Mouse (Mus musculus) adipocyte (in vitro differentiated cells): ENCODE results near the gene Prnp.

Source experiments
- DNase-seq: peaks from one replicate; pipeline ENCODE4 v3.0.0-alpha.2; 2016; ENCODE audit warnings: low spot score

The Prnp gene

GRCm38 (mm10) chr2:131909683-131910572 lies at the start of gene Prnp, which contains the start of gene Prn:
Gene Prnp (plus strand): TSS chr2:131909928.
Gene Prn (plus strand): TSS chr2:131909957.
- peak; percentile 98 for DNase-seq

- DNase-seq = peak; percentile 26
Observed at GRCm38 (mm10) chr2:131862617-131863275, 47.0 kb upstream of the Prnp start.

DNA sequence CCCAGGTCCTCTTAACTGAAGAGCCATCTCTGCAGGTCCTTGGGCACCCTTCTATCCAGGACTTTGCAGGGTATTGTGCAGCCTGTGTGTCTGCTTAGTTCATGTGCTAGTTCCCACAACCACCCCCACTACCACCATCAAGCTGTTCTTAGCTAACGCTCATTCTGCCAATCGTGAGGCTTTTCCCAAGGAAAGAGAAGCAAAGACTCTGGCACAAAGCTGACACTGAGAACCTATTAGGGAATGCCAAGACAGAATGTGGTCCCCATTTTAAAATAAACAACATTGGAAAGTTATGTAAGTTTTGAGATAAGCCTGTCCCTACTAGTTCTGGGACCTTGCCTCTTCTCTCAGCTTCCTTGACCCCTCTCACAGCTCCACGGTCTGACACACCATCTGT lies 46.3 kb upstream of the Prnp start:
- peak; percentile 62 for DNase-seq

DNA sequence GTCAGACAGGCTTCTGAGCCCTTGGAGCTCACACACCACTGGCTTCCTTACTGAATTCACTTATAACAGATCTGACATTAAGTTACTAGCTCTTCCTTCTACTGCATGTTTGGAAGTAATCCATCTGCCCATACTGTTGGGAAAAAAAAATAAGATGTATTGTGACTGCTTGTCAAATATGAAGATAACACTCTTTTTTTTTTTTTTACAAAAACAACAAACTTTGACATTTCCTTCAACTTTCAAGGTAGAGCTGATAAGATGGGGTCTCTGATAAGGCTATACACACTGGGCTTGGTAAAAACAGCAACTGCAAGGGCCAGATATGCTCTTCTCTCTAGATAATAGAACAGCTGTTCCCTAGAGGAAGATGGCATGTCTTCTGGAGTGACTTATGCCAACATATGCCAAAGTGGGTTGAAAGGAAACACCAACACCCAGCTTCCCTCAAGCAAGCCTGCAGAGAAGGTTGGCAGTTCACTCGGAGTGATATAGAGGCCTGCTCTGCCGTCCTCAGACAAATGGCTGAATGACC lies 45.4 kb upstream of the Prnp start:
- DNase-seq = no peak

- no peak for DNase-seq
Observed at GRCm38 (mm10) chr2:131866676-131867075, 43.1 kb upstream of the Prnp start.

- DNase-seq = no peak
Observed at GRCm38 (mm10) chr2:131868983-131869382, 40.7 kb upstream of the Prnp start.

DNA sequence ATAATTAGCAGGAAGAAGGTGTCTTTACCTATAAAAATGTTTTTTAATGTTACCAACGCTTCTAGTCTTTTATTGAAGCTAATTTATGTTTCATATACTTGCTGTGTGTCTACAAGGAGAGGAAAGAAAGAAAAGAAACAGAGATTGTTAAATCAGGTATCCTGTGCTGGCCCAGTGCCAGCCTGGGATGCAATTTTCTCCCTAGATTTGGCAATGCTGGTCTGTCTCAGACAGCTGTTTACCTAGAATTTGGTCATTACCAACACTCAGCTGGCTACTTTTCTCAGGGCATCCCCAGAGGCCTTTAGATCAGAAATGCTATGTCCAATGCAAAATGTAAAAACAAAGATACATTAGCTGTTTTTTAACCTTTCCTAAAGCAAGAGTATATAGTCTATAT lies 36.4 kb upstream of the Prnp start:
- peak; percentile 57 for DNase-seq

DNA sequence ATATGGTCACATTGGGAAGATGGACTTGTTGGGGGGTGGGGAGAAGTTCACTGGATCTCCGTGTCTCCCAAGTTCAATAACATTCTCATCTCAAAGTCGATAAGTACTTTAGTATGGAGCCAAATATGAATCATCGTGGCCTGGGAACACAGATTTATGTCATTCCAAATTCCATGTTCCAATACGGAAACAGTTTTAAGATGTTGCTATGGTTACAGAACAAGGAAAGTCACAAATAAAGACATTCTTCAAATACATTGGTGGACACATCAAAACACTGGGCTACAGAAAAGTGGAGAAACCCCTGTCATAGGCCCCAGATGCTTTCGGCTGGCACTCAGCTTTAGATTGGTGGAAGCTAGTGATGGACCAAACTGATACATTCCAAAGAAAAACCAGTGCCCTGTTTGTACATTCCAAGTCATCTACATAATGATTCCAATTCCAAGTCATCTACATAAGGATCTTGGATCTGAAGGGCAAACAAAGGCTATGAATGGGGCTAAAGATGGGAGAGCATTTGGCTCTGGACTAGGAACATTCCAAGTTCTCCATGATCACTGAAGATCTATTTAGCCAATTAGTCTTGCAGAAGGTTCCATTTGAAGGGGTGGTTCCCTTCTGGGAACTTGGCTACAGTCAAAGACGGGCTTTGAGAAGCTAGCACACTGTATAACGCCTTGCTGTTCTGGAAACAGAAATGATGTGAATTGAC lies 33.0 kb upstream of the Prnp start:
- no peak for DNase-seq

GRCm38 (mm10) chr2:131881766-131882165 lies 28.0 kb upstream of the Prnp start:
- DNase-seq = peak; percentile 75

- no peak for DNase-seq
Observed at GRCm38 (mm10) chr2:131883136-131883535, 26.6 kb upstream of the Prnp start.

GRCm38 (mm10) chr2:131886503-131887160 lies 23.1 kb upstream of the Prnp start:
- DNase-seq = no peak

GRCm38 (mm10) chr2:131888233-131888632 lies 21.5 kb upstream of the Prnp start:
- no peak for DNase-seq

- no peak for DNase-seq
Observed at GRCm38 (mm10) chr2:131892534-131892933, 17.2 kb upstream of the Prnp start.

DNA sequence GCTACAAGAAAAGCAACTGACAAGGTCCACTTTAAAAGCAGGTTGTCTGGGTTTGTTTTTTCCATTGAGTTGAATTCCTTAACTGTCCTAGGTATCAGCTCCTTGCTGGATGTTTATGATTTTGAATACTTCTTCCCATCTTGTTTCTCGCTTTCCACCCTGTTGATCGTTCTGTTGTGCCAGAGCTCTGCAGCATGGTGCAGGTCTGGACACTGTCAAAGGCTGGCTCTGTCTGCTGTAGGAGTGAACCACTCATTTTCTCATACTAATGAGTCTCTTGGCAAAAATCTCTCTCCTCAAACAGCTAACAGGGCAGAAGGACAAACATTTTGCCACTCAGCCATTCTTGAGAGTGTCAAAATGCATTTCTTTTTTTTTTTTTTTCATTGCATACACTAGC lies 14.6 kb upstream of the Prnp start:
- no peak for DNase-seq

DNA sequence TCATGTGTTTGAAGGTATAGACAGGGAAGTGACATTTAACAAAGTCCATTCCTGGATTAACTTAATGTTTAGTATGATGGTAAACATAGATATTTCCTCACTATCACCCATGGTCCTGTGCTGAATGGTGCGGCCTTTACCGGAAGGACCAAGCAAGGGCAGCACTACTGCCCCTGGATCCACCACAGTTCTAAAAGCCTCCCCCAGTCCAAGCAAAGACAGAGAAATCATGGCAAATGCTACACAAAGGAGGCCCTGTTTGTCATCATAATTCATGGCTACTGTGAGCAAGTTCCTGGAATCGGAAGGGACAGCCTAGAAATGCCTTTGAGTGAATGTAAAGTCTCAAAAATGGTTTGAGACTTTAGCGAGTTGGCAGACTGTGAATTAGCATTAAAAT lies 13.7 kb upstream of the Prnp start:
- DNase-seq = no peak

DNA sequence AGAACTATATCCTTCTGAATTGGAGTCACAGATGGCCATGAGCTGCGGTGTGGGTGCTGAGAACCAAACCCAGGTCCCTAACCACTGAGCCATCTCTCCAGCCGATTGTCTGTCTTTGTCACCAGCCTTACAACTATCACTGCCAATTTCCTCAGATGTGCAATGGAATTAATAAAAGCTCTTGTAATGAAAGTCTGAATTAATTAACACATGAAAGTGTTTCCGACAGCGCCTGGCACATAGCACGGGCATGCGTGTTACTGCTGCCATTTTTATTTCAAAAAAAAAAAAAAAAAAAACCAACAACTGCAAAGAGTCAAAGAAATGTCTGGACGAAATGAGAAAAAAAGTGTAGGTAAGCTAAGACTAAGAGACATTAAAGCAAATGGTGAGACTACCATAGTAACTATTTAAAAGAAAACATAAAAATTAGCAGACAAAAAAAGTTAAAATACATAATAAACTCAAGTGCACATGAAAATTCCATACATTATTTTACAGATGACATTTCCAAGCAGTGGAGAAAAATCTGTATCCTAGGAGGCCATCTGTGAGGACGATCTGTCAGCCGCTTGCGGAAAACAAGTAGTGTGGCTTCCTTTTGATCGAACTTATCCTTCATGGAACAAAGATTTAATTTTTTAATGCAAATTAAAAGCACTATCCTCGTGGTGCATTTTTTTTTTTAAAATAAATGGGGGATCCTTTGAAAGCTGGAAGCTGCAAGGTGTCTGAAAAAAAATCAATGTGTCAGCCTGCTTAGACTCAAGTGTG lies 12.2 kb upstream of the Prnp start:
- no peak for DNase-seq

DNA sequence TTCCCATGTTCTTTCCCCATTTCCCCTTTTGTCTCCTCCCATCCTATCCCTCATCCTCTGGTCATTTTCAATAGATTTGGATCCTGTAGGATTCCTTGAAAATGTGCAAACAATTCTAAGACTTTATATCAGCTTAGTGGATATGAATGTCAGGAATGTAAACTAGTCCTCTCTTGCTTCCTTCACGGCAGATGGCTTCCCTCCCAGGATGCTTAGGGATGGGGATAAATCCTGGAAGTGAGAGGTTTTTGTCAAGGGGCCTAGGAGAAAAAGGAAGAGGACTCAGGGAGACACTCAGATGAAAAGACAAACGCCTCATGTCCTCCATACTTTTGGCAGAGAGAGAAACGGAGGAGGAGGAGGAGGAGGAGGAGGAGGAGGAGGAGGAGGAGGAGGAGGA lies 7.3 kb upstream of the Prnp start:
- no peak for DNase-seq

DNA sequence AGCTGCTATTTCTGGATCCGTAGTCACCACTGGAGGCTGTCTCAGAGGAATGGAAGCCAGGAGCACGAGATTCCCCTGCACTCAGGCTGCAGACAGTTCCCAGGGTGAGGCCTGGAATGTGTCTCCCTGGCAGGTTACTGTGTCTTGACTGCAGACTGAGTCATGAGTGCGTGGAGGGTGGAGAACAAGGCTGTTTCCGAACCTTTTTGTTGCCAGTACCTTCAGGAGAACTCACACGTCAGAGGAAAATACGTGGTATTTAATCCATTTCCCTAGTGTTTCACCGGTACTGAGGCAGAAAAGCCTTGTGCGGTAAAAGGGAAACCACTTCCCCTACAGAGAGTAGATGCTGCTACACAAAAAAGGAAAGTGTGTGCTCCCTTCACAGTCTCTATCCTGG lies 6.9 kb upstream of the Prnp start:
- peak; percentile 71 for DNase-seq

GRCm38 (mm10) chr2:131905025-131905424 lies 4.7 kb upstream of the Prnp start:
- no peak for DNase-seq

GRCm38 (mm10) chr2:131905776-131906175 lies 4.0 kb upstream of the Prnp start:
- DNase-seq = no peak

- DNase-seq = no peak
Observed at GRCm38 (mm10) chr2:131906266-131906665, 3.5 kb upstream of the Prnp start.
